Mouse (Mus musculus) mouse embryonic stem cell (cell line): ENCODE results near the gene Fem1b.
"Not testable (repeated sequence)": the region's sequence is repeated elsewhere in the genome, so short reads cannot be mapped to it uniquely, and the experiment has no call there.

Source experiments
- in situ Hi-C, 2 experiments: fragments of 300-500 bp; cut with MboI; formaldehyde crosslinking; loops; 1 replicate in 1 of 2; 3 replicates in 1 of 2; pipeline ENCODE4 v1.14.3; 2019 to 2020; ENCODE audit warnings: low sequenced_read_pairs in 2 of 2, low pct_unique_long_range_greater_than_20kb in 1 of 2, mixed read lengths in 1 of 2; ENCODE audit not compliant: unreplicated experiment in 1 of 2

The Fem1b gene

DNA sequence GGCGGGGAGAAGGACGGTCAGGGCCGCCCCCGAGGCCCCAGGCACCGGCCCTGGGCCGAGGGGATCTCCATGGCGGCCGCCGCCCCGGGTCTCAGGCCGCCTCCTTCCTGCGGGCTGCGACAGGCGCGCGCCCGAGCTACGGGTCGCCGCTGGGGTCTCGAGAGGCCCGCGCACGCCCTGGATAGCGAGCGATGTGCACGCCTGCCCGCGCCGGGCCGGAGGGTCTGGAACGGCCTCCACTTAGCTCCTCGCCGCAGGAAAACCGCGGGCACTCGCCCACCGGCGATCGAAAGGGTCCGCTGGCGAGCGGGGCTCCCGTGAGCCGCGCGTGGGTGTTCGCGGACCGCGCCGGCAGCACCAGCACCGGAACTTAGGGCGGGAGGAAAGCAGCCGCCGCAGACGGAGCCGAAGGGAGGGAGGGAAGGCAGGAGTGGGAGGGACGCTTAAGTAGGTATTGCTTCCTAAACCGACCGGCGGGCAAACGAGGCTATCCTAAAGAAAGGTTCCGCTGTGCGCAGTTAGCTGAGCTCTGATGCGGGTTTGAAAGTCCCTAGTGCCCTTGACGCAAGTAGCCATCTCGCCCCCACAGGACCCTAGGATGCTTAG is at the start of gene Fem1b:
Gene Fem1b (minus strand): TSS at position 419 of the 606 bp plus-strand sequence.
- in situ Hi-C loops = no loop called here

DNA sequence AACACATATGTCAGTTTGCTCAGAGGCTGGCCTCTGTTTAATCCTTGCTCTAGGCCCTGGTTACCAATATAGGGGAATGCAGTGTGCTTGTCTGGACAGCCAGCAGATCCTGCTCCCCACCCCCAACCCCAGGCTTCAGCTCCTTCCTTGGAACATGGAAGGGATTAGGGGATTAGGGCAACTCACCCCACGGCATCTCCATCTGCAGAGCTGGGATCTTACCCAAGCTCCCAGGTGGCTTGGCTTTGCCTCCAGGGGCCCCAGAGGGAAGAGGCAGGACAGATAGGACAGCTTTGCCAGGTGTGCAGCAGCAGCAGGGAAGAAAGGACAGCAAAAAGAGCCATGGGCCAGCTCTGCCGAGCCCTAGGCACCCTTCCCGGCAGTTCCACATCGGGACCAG is 49.1 kb upstream of the Fem1b start:
- in situ Hi-C loops = no loop called here

DNA sequence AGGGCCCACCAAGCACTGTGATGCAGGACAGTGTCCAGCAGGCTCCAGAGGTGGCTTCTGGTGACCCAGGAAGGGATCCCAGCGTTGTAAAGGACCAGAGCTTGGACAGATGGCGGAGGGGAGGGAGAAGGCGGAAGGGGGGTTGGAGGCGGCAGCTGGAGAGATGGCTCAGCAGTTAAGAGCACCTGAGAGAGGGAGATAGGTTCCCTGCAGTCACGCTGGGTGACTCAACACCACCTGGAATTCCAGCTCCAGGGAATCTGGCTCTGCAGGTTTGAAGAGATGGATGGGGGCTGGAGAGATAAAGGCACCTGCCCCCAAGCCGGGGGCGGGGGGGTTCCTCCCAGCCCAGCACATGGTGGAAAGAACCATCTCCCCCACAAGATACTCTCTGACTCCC is 48.4 kb upstream of the Fem1b start:
- in situ Hi-C loops = not testable (repeated sequence)

DNA sequence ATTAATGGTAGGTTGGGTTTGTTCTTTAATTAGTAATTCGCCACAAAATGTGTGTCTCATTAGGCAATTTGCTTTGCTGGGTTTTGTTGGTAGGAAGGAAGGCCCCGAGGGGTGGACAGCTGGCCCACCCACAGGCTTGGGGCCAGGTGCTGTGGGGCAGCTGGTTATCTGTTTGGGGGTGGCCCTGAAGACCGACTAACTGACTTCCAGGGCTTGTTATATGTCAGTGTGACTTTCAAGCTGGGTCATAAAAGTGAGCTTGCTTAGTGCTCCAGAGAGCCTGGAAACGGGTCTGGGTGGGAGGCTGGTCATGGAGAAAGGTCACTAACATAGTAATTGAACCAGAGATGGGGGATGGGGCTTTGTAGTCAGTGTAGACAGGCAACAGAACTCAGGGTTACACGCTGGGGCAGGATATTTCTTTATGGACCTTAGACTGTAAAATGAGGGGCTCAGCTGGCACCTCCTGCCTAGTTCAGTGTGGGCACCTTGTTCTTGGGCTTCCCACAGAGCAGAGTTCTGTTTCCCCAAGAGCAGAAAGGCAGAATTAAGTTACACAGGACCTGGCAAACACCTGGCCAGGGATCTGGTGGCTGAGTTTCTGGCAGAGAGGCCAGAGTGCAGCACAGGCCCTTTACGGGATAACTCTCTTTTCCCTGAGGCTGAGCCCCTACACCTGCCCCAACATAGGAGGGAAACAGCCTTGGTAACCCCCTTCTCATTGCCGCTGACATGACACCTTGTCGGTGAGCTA is 46.7 kb upstream of the Fem1b start:
- in situ Hi-C loops = no loop called here

DNA sequence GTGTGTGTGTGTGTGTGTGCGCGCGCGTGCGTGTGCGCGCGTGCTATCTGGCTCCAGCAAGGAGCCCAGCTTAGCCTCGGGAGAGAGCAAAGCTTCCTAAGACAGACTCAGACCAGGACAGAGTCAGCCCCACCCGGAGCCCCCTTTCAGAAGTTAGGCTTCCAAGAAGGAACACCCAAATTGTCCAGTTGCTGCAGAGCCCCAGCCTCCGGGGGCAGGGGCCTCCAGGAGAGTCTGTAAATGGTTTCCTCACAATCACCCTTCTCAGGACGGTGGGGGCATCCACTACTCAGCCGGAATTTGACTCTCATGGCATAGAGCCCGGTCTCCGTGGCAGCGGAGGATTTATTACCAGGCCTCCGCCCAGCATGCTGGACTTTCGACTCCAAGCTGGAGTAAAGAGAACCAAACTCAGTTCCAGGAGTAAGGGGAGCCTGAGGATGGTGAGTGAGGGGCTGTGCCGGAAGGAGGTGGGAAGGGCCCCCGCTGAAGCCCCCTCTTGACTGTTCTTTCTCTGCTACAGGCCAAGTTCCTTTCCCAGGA is 46.1 kb upstream of the Fem1b start, which contains the start of gene Calml4:
Gene Calml4 (plus strand): TSS at position 362 of the 543 bp plus-strand sequence.
- in situ Hi-C loops = no loop called here

DNA sequence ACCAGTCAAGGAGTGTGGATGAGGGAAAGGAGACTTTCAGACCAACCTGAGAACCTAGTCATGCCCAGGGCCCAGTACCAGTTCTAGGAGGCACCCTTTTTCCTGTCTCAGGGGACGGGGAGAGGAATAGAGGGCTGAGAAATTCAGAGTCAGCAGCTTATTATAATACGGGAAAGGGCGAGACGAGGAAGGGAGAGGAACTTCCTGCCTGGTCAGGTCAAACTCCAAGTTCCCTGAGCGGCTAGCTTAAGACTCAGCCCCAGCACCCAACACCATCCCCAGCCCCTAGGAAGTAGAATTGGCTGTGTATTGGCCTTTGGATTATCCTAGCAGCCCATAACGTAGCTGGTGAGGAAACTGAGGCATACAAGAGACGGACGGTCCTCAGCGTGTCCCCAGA is 45.5 kb upstream of the Fem1b start:
- in situ Hi-C loops = no loop called here

DNA sequence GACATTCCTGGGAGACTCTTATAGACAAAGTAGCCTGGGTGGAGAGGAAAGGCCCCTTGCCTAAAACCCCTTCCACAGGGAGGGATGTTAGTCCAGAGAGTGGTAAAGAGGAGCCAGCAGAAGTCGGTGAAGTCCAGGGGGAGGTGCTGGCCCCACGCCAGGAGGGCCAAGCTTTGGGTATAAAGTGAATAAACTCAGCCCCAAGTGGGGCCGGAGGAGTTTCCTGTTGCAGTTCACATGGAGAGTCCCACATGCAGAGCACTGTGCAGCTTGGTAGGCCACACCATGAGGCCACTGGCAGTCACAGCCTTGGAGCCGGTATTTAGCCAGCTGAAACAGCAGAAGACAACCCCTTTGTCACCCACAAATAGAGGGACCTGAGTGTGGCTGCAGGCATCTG is 42.7 kb upstream of the Fem1b start:
- in situ Hi-C loops = no loop called here

DNA sequence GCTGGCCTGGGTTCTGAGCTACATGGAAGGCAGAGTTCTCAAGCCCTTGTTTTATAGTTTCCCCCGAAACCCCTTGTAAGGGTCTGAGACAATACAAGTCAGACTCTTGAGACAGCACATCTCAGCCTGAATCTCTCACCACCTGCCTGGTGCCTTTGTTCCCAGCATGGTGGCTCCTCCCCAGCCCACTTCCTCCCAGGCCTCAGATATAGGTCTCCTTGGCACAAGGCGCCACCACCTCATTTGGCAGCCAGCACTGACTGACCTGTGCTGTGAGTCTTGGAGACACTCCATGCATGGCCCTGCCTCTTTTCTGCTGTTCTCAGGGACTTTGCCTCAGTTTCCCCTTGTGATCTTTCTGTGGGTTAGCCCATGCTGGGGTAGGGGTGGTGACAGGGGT is 39.8 kb upstream of the Fem1b start:
- in situ Hi-C loops = no loop called here

DNA sequence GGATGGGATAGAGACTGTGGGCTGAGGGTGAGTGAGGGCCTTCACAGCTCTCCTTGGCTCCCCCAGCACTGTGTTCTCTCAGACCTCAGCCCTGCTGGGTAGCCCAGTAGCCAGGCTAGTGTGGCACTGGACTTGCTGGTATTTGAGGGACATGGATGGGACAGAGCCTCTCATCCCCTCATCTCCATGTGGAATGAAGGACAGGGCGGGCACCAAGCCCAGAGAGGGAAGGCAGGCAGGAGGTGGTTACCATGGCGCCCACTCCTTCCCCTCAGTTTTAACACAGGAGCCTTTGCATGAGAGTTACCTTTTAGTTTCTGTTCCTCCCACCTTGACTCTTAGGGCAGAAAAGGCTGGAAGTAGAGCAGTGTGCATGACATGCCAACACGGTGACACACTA is 36.9 kb upstream of the Fem1b start:
- in situ Hi-C loops = no loop called here

DNA sequence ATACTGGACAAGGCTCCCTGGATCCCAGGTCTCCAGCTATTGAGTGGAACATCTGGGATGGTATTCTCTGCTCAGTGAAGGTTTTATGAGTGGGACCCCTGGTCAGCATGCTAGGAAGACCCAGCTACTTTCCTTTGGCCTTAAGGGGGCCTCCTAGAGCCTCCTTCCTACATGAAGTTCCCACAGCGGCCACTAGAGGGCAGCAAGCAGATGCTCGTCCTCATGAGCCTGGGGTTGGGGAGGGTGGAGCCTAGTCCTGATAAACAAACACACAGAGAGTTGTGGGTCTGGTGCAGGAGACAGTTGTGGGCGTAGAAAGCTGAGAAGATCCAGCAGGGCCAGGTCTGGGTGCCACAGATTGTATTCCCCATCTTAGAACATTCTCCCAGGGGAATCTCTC is 36.0 kb upstream of the Fem1b start:
- in situ Hi-C loops = no loop called here

DNA sequence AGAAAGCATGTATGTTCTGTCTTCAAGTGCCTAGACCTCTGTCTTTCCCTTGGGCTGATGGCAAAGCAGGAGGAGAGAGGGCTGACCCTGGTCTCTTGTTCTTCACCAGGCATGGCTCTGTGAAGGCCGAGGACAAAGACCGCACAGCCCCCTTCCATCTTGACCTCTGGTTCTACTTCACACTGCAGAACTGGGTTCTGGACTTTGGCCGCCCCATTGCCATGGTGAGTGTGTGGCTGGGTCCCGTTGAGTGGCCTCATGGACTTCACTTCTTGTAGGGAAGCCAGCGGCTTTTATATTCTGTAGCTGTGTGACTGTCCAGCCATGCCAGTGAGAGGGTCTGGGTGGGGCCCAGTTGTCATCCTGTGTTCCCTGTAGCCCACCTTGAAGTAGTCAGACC is 32.7 kb upstream of the Fem1b start:
- in situ Hi-C loops = no loop called here

DNA sequence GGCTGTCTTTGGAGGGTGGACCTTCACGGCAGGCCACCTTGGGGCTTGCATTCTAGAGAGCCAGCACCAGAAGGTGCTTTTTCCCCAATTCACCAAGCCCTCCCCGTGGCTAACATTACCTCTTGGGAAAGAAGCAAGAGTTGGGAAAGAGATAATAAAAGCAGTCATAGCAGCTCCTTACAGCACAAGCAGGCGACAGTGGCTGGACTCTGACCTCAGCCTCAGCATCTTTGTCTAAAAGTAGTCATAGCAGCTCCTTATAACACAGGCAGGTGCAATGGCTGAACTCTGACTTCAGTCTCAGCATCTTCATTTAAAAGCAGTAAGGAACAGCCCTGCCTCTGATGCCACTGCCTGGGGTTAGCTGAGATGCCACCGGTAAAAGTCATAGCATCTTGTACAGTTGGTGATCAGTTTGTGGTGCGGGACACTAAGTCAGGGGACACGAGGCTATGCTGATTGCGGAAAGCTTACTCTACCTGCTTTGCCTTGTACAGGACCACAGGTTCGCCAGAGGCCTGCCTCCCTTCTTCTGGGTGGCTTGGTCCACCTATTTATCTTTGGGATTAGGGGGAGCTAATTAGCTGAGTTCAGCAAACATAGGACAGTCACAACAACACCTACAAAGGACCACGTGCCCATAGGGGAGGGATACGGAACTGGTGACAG is 31.8 kb upstream of the Fem1b start:
- in situ Hi-C loops = no loop called here

DNA sequence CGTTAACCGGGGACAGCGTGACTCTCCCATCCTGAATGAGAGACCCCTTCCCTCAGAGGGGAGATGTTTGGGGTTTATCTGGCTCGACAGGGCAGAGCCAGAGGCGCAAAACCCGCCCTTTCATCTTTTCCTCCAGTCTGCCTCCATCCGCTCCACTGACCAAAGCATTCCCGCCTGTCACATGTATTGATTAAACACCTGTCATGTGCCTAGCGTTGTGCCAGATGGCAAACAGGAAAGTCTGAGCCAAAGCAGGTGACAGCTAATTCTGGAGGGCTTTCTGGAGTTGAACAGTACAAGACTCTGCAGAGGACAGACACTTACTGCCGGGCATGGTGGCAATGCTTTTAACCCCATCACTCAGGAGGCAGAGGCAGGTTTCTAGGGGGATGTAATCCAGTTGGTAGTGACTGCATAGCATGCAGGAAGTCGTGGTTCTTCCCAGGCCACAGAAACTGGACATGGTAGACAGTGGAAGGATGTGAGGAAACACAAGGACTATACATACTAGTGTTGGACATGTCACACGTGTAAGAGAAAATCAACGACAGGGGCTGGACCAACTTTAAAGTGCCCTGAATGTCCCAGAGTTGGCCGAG is 27.5 kb upstream of the Fem1b start:
- in situ Hi-C loops = no loop called here

DNA sequence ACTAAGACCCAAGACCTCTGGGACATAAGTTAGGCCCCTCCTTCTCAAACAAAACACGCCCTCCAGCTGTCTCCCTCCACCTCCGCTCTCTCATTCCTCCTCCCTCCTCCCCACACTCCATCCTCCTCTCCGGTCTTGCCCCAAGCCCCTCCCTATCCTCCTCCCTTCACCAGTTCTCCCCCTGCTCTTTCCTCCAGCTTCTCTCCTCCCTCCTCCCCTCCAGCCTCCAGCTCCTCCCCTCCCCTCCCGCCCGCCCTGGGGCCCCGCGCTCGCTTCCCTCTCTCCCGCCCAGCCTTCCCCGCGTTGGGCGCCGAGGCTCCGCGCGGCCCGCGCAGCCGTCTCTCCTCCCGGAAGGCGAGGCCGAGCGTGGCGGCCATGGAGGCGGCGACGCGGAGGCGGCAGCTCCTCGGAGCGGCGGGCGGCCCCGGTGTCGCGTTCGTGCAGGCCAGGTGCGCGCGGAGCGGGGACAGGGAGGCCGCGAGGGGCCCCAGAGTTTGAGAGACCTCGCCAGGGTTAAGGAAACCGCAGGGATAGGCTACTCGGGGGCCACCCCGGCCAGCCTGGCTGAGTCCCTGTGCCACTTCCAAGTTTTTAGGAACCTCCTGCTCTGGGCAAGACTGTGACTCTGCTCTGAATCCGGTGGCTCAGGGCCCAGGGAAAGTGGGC is 26.9 kb upstream of the Fem1b start, which contains the start of gene Cln6:
Gene Cln6 (plus strand): TSS at position 280 of the 666 bp plus-strand sequence.
- in situ Hi-C loops = no loop called here

DNA sequence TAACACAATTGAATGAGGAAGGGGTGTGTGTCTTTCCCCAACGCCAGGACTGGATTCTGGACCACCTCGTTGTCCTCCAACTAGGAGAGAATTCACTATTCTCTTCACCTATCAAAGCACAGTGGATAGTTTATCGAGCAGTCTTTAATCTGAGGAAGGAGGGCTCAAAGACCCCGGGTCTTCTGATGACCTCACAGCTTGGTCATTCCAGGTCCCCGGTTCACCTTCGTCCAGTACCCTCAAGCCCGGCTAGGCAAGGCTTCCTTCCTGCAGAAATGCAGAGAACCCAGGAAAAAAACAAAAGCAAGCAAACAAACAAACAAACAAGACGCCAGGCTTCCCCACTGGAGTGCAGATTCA is 26.4 kb upstream of the Fem1b start:
- in situ Hi-C loops = no loop called here

DNA sequence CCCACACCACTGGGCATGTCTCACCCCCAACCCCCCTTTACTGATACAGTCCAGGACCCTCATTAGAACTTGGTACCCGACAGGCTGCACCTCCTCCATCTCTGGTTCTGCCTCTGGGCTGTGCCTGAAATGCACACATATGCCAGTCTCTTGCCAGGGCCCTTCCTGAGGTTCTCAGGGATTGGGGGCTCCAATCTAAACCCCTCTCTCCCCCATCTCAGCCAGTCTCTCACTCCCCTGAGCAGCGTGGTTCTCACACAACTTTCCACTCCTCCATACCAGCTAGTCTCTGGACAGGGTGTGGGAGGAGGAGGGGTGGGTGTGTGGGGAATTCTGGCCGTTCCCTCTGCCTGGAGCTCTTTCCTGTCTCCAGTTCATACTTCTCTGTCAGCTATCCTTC is 25.9 kb upstream of the Fem1b start:
- in situ Hi-C loops = no loop called here

DNA sequence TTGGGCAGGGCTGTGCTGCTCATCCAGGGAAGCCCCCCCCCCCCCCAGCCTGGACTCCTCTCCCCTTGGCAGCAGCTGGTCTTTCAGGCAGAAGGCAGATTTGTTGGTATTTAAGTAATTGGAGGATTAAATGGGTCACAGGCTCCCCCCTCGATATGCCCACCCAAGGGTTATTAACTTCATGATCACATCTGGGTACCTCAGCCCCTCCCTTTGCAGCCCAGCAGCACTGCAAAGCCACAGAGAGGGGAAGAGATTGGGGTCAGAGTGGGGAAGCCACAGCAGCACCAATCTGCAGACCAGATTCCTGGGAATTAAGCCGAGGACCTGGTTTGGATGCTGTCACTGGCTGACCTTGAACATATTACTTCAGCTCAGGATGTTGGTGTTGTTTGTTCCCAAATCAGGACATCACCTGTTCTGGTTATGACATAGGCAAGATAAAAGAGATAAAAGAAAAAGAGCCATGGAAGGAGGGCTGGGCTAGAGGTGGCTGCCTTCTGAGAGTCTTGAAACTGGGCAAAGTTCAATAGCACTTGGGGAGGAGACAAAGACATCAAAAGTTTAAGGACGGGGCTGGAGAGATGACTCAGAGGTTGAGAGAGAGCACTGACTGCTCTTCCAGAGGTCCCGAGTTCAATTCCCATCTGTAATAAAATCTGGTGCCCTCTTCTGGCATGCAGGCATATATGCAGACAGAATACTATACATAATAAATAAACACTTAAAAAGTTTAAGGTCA is 24.1 kb upstream of the Fem1b start:
- in situ Hi-C loops = no loop called here

DNA sequence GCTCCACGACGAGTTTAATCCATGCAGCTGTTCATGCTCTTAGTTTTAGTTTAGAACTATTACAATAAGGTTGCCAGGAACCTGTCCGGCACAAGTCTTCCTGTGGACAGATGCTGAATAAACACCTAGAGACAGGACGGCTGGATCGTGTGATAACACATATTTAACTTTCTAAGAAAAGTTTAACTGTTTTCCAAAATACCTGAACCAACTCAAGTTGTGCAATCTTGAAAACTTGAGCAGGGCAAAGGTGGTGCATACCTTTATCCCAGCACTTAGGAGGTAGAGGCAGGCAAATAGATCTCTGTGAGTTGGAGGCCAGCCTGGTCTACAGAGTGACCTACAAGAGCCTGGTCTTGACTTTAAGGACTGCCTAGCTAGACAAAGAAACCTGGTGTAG is 23.2 kb upstream of the Fem1b start:
- in situ Hi-C loops = no loop called here
